Mouse (Mus musculus): ENCODE data around the gene Prdm16. TPM values are rescaled to one million over a fixed set of nuclear protein-coding genes. Genes with fewer than 3 reads are reported as not detected.
A peak's percentile ranks its signal among the peaks of the same experiment; 100 is the strongest.

The Prdm16 gene
- polyA plus RNA-seq, 2 experiments from 2014 or later, result 0.41 to 4.1 TPM

GRCm38 (mm10) chr4:154378876-154379275 is 257.8 kb downstream of the Prdm16 start:
- no peak for ATAC-seq

GRCm38 (mm10) chr4:154375939-154376625 is 260.6 kb downstream of the Prdm16 start:
- ATAC-seq, result peak; percentile 82

- ATAC-seq, result no peak
These were observed 265.0 kb downstream of the Prdm16 start for GRCm38 (mm10) chr4:154371542-154372247.

- no peak for ATAC-seq
These were observed 265.8 kb downstream of the Prdm16 start for GRCm38 (mm10) chr4:154370841-154371240.

- ATAC-seq, result no peak
These were observed 267.6 kb downstream of the Prdm16 start for GRCm38 (mm10) chr4:154369089-154369488.

GRCm38 (mm10) chr4:154366836-154367235 is 269.8 kb downstream of the Prdm16 start:
- ATAC-seq, result no peak

- ATAC-seq, result no peak
These were observed 271.9 kb downstream of the Prdm16 start for GRCm38 (mm10) chr4:154364752-154365151.

GRCm38 (mm10) chr4:154360850-154361249 is 275.8 kb downstream of the Prdm16 start:
- no peak for ATAC-seq

- ATAC-seq, result no peak
These were observed 276.2 kb downstream of the Prdm16 start for GRCm38 (mm10) chr4:154360441-154360840.

GRCm38 (mm10) chr4:154359762-154360300 is 276.8 kb downstream of the Prdm16 start:
- ATAC-seq, result no peak

- no peak for ATAC-seq
These were observed 277.9 kb downstream of the Prdm16 start for GRCm38 (mm10) chr4:154358816-154359215.

- ATAC-seq, result no peak
These were observed 278.3 kb downstream of the Prdm16 start for GRCm38 (mm10) chr4:154358370-154358769.

GRCm38 (mm10) chr4:154355408-154355807 is 281.3 kb downstream of the Prdm16 start:
- ATAC-seq, result no peak

GRCm38 (mm10) chr4:154352246-154352645 is 284.4 kb downstream of the Prdm16 start:
- ATAC-seq, result no peak

GRCm38 (mm10) chr4:154348197-154348786 is 288.4 kb downstream of the Prdm16 start:
- no peak for ATAC-seq

- ATAC-seq, result no peak
These were observed 289.7 kb downstream of the Prdm16 start for GRCm38 (mm10) chr4:154346731-154347522.

GRCm38 (mm10) chr4:154336650-154337049 is 300.0 kb downstream of the Prdm16 start:
- ATAC-seq, result no peak

- ATAC-seq, result no peak
These were observed 300.9 kb downstream of the Prdm16 start, which contains the start of gene B230104I21Rik for GRCm38 (mm10) chr4:154335761-154336160. Gene B230104I21Rik, plus strand, starts transcription at chr4:154336127.

GRCm38 (mm10) chr4:154334699-154335402 is 301.8 kb downstream of the Prdm16 start:
- ATAC-seq, result no peak

GRCm38 (mm10) chr4:154333300-154333699 is 303.4 kb downstream of the Prdm16 start:
- ATAC-seq, result no peak

- no peak for ATAC-seq
These were observed 305.4 kb downstream of the Prdm16 start for GRCm38 (mm10) chr4:154331271-154331670.

- no peak for ATAC-seq
These were observed 306.7 kb downstream of the Prdm16 start for GRCm38 (mm10) chr4:154330001-154330400.
